Mouse (Mus musculus): ENCODE results near the gene Hbb-bh1. TPM values are rescaled to one million over a fixed set of nuclear protein-coding genes. Genes with fewer than 3 reads are reported as not detected.
"Not testable (repeated sequence)": the region's sequence is repeated elsewhere in the genome, so short reads cannot be mapped to it uniquely, and the experiment has no call there.

The Hbb-bh1 gene
- polyA plus RNA-seq, 1 experiment = not detected

DNA sequence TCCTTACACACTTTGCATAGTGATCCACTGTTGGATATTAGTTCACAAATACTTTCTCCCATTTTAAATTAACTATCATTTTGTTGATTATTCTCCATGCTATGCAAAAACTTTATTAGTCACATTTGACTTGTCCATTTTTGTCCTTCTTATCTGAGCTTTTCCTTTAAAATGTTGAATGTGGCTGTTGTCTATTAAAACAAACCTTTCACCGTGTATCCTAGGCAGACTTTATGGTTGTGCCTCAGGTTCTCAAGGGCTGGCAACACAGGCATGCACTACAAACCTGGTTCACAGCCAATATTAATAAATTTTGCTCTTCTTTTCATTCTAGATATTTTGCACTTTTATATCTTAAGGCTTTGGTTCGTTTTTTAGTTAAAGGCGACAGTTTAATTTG, 32.2 kb downstream of the Hbb-bh1 start:
- Histone ChIP-seq H3K36me3 (ENCODE audit: control insufficient read depth, insufficient read depth, low read length, poor library complexity, severe bottlenecking) (no peaks in the 10 kb centered on the region), H3K27ac (ENCODE audit: insufficient read depth, low read length) (no peak overlapping the region), H3K4me3 (ENCODE audit: low read depth, low read length) (no peak overlapping the region), H3K27me3 (ENCODE audit: control insufficient read depth, insufficient read depth, low read length, poor library complexity, severe bottlenecking) (no peaks in the 10 kb centered on the region), H3K9ac (ENCODE audit: low read depth, poor library complexity, severe bottlenecking) (no peak overlapping the region), H3K9me3 (replicated peaks; ENCODE audit: control insufficient read depth, insufficient read depth, low read length, poor library complexity, severe bottlenecking) (no peaks in the 10 kb centered on the region), H3K4me1 (ENCODE audit: control insufficient read depth, insufficient read depth, low read length) (no peaks in the 10 kb centered on the region)
- TF ChIP-seq POLR2A (IDR thresholded peaks at IDR 0.05; ENCODE audit: insufficient read depth, low read length) = no peak
- no peak for TF ChIP-seq EP300 (IDR thresholded peaks at IDR 0.05; ENCODE audit: insufficient read depth, low read depth, low read length)

DNA sequence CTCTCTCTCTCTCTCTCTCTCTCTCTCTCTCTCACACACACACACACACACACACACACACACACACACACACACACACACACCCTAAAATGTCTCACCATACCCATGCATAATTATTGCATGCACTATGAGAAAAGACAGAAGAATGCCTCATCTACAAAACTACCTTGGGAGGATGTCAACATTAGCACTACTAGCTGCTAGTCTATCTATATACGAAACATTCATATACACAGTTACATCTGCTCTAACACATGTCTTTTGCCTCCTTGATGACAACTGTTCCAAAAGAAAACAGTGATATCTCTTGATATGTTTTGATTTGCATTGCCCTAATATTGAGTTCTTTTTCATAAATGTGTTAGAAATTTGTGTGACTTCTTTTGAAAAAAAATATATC, 32.7 kb downstream of the Hbb-bh1 start:
- no peak overlapping the region for H3K27ac ChIP-seq (ENCODE audit: insufficient read depth, low read length)
- no peak for TF ChIP-seq EP300 (IDR thresholded peaks at IDR 0.05; ENCODE audit: insufficient read depth, low read depth, low read length)
- TF ChIP-seq CTCF (IDR thresholded peaks at IDR 0.05; ENCODE audit: low read depth, low read length) = no peak
- no peak for TF ChIP-seq POLR2A (IDR thresholded peaks at IDR 0.05; ENCODE audit: insufficient read depth, low read length)
- no peaks in the 10 kb centered on the region for H3K4me1 ChIP-seq (ENCODE audit: control insufficient read depth, insufficient read depth, low read length)
- no peak overlapping the region for H3K4me3 ChIP-seq (ENCODE audit: low read depth, low read length)
- no peaks in the 10 kb centered on the region for H3K27me3 ChIP-seq (ENCODE audit: control insufficient read depth, insufficient read depth, low read length, poor library complexity, severe bottlenecking)
- no peak overlapping the region for H3K9ac ChIP-seq (ENCODE audit: low read depth, poor library complexity, severe bottlenecking)
- no peaks in the 10 kb centered on the region for H3K9me3 ChIP-seq (replicated peaks; ENCODE audit: control insufficient read depth, insufficient read depth, low read length, poor library complexity, severe bottlenecking)
- no peaks in the 10 kb centered on the region for H3K36me3 ChIP-seq (ENCODE audit: control insufficient read depth, insufficient read depth, low read length, poor library complexity, severe bottlenecking)

- Histone ChIP-seq H3K4me1 (ENCODE audit: control insufficient read depth, insufficient read depth, low read length) (no peaks in the 10 kb centered on the region), H3K4me3 (ENCODE audit: low read depth, low read length) (no peak overlapping the region), H3K36me3 (ENCODE audit: control insufficient read depth, insufficient read depth, low read length, poor library complexity, severe bottlenecking) (no peaks in the 10 kb centered on the region), H3K27ac (ENCODE audit: insufficient read depth, low read length) (no peak overlapping the region), H3K9me3 (replicated peaks; ENCODE audit: control insufficient read depth, insufficient read depth, low read length, poor library complexity, severe bottlenecking) (no peaks in the 10 kb centered on the region), H3K27me3 (ENCODE audit: control insufficient read depth, insufficient read depth, low read length, poor library complexity, severe bottlenecking) (no peaks in the 10 kb centered on the region), H3K9ac (ENCODE audit: low read depth, poor library complexity, severe bottlenecking) (no peak overlapping the region)
- TF ChIP-seq POLR2A (IDR thresholded peaks at IDR 0.05; ENCODE audit: insufficient read depth, low read length) = no peak
These were observed 33.2 kb downstream of the Hbb-bh1 start for GRCm38 (mm10) chr7:103809801-103810155.

DNA sequence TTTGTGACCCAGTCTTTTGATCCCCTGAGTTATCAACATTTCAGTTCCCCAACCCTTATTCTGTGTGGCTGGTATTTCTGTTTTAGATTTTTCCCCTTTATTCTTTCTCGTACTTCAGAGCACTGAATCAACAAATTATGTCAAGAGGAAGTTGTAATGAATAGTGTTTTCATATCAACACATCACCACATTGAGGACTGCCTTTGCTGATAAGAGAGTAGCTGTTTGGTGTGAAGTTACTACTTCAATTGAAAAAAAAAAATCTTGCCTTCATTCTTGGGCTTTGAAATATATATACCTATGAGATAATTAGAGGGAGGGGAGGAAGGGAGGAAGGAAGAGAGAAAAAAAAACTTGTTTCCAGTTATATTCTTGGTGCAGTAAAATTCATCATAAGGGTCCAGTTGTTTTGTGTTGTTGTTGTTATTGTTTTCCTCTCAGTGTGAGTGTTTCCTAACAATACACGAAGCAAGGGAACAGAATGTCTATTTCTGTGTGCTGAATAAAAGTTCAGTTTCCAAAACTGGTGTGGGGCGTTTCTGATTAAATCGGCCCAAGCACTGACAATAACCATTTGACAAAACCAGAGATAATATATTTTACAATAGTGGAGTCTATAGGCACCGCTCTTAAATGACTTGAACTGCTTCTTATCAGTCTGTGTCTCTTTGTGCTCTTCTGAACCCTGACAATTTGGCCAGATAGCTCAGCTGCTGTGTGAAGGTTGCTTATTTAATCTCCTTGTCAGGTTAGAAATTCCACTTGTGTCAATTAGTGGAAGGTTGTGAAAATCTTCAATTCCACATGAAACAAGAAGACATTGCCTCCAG, 33.8 kb downstream of the Hbb-bh1 start:
- Histone ChIP-seq H3K9ac (ENCODE audit: low read depth, poor library complexity, severe bottlenecking) (no peak overlapping the region), H3K36me3 (ENCODE audit: control insufficient read depth, insufficient read depth, low read length, poor library complexity, severe bottlenecking) (no peaks in the 10 kb centered on the region), H3K4me1 (ENCODE audit: control insufficient read depth, insufficient read depth, low read length) (no peaks in the 10 kb centered on the region), H3K27ac (ENCODE audit: insufficient read depth, low read length) (no peak overlapping the region), H3K4me3 (ENCODE audit: low read depth, low read length) (no peak overlapping the region), H3K9me3 (replicated peaks; ENCODE audit: control insufficient read depth, insufficient read depth, low read length, poor library complexity, severe bottlenecking) (no peaks in the 10 kb centered on the region), H3K27me3 (ENCODE audit: control insufficient read depth, insufficient read depth, low read length, poor library complexity, severe bottlenecking) (no peaks in the 10 kb centered on the region)
- no peak for TF ChIP-seq EP300 (IDR thresholded peaks at IDR 0.05; ENCODE audit: insufficient read depth, low read depth, low read length)
- no peak for TF ChIP-seq POLR2A (IDR thresholded peaks at IDR 0.05; ENCODE audit: insufficient read depth, low read length)
- no peak for TF ChIP-seq CTCF (IDR thresholded peaks at IDR 0.05; ENCODE audit: low read depth, low read length)

GRCm38 (mm10) chr7:103808120-103808519, 34.8 kb downstream of the Hbb-bh1 start:
- H3K9ac ChIP-seq (ENCODE audit: low read depth, poor library complexity, severe bottlenecking); H3K27ac ChIP-seq (ENCODE audit: insufficient read depth, low read length); H3K4me3 ChIP-seq (ENCODE audit: low read depth, low read length); H3K27me3 ChIP-seq (ENCODE audit: control insufficient read depth, insufficient read depth, low read length, poor library complexity, severe bottlenecking); H3K9me3 ChIP-seq (replicated peaks; ENCODE audit: control insufficient read depth, insufficient read depth, low read length, poor library complexity, severe bottlenecking); H3K36me3 ChIP-seq (ENCODE audit: control insufficient read depth, insufficient read depth, low read length, poor library complexity, severe bottlenecking); H3K4me1 ChIP-seq (ENCODE audit: control insufficient read depth, insufficient read depth, low read length): not testable (repeated sequence)

- Histone ChIP-seq H3K27me3 (ENCODE audit: control insufficient read depth, insufficient read depth, low read length, poor library complexity, severe bottlenecking) (no peaks in the 10 kb centered on the region), H3K9ac (ENCODE audit: low read depth, poor library complexity, severe bottlenecking) (no peak overlapping the region), H3K36me3 (ENCODE audit: control insufficient read depth, insufficient read depth, low read length, poor library complexity, severe bottlenecking) (no peaks in the 10 kb centered on the region), H3K9me3 (replicated peaks; ENCODE audit: control insufficient read depth, insufficient read depth, low read length, poor library complexity, severe bottlenecking) (no peaks in the 10 kb centered on the region), H3K27ac (ENCODE audit: insufficient read depth, low read length) (no peak overlapping the region), H3K4me3 (ENCODE audit: low read depth, low read length) (no peak overlapping the region), H3K4me1 (ENCODE audit: control insufficient read depth, insufficient read depth, low read length) (no peaks in the 10 kb centered on the region)
- TF ChIP-seq EP300 (IDR thresholded peaks at IDR 0.05; ENCODE audit: insufficient read depth, low read depth, low read length) = no peak
- no peak for TF ChIP-seq POLR2A (IDR thresholded peaks at IDR 0.05; ENCODE audit: insufficient read depth, low read length)
- TF ChIP-seq CTCF (IDR thresholded peaks at IDR 0.05; ENCODE audit: low read depth, low read length) = peak; percentile 22
These were observed 36.1 kb downstream of the Hbb-bh1 start for GRCm38 (mm10) chr7:103806856-103807255.

Measured in ES-Bruce4 (cell line).